Mouse (Mus musculus): ENCODE measurements at regions not wholly inside any gene's neighbourhood (a gene's known extent, or its start where the extent isn't known, plus 50 kb on each side); places are given as distances from the start of the nearest gene placed in this dataset.

GRCm38 (mm10) chr1:98586470-98586869, 165.5 kb downstream of the Slco6d1 start:
- DNase-seq (ENCODE audit: low read depth), result no peak

- peak; percentile 64 for DNase-seq (ENCODE audit: low read depth)
Measured at GRCm38 (mm10) chr1:98589216-98589959, 168.5 kb downstream of the Slco6d1 start.

GRCm38 (mm10) chr1:98591001-98591400, 170.1 kb downstream of the Slco6d1 start:
- peak; percentile 18 for DNase-seq (ENCODE audit: low read depth)
